Mouse (Mus musculus): ENCODE results near the gene Ebf1. TPM values are rescaled to one million over a fixed set of nuclear protein-coding genes. Genes with fewer than 3 reads are reported as not detected.
A peak's percentile ranks its signal among the peaks of the same experiment; 100 is the strongest.

Ebf1 gene
- polyA plus RNA-seq, 1 experiment from 2014 or later, result 54.5 TPM

- Histone ChIP-seq H3K4me3 (ENCODE audit: low read depth, low read length) (no peak overlapping the region), H3K4me1 (ENCODE audit: control insufficient read depth, insufficient read depth, low read length) (peaks cover 16% of the 10 kb centered on the region; the same call in 1 of the 2 replicates), H3K9ac (ENCODE audit: low read depth, low read length) (no peak overlapping the region), H3K9me3 (ENCODE audit: control insufficient read depth, low read length) (no peaks in the 10 kb centered on the region), H3K27ac (replicated peaks; ENCODE audit: low read depth, low read length) (0 out of 2 replicates have a peak overlapping the region, but pooled peaks have one; percentile 4), H3K4me2 (ENCODE audit: low read depth, low read length) (no peak overlapping the region), H3K27me3 (replicated peaks; ENCODE audit: control insufficient read depth, insufficient read depth, low read length) (0 out of 2 replicates have a peak, but pooled peaks cover 10% of the 10 kb centered on the region), H3K36me3 (ENCODE audit: control insufficient read depth, insufficient read depth, low read length) (no peaks in the 10 kb centered on the region)
- WGBS, result 20% methylated on average over 5 of the region's 5 CpGs
- ATAC-seq (ENCODE audit: low read depth) (no peak), DNase-seq (ENCODE audit: low spot score) (peak; percentile 71)
Observed at GRCm38 (mm10) chr11:44835166-44835565, 218.0 kb downstream of the Ebf1 start.

- ATAC-seq (ENCODE audit: low read depth) (no peak), DNase-seq (ENCODE audit: low spot score) (no peak)
- Histone ChIP-seq H3K4me3 (ENCODE audit: low read depth, low read length) (no peak overlapping the region), H3K4me1 (ENCODE audit: control insufficient read depth, insufficient read depth, low read length) (peaks cover 13% of the 10 kb centered on the region; the same call in 1 of the 2 replicates), H3K27me3 (replicated peaks; ENCODE audit: control insufficient read depth, insufficient read depth, low read length) (0 out of 2 replicates have a peak, but pooled peaks cover under 1% of the 10 kb centered on the region), H3K36me3 (ENCODE audit: control insufficient read depth, insufficient read depth, low read length) (no peaks in the 10 kb centered on the region), H3K27ac (replicated peaks; ENCODE audit: low read depth, low read length) (no peak overlapping the region), H3K9ac (ENCODE audit: low read depth, low read length) (no peak overlapping the region), H3K4me2 (ENCODE audit: low read depth, low read length) (no peak overlapping the region), H3K9me3 (ENCODE audit: control insufficient read depth, low read length) (no peaks in the 10 kb centered on the region)
- WGBS, result 90% methylated on average over 2 of the region's 2 CpGs
Observed at GRCm38 (mm10) chr11:44837592-44837991, 220.5 kb downstream of the Ebf1 start.

- DNase-seq (ENCODE audit: low spot score), result peak; percentile 55
- WGBS, result 44% methylated on average over 14 of the region's 14 CpGs
- Histone ChIP-seq H3K36me3 (ENCODE audit: control insufficient read depth, insufficient read depth, low read length) (no peaks in the 10 kb centered on the region), H3K4me2 (ENCODE audit: low read depth, low read length) (no peak overlapping the region), H3K9me3 (ENCODE audit: control insufficient read depth, low read length) (no peaks in the 10 kb centered on the region), H3K9ac (ENCODE audit: low read depth, low read length) (no peak overlapping the region), H3K27me3 (replicated peaks; ENCODE audit: control insufficient read depth, insufficient read depth, low read length) (no peaks in the 10 kb centered on the region), H3K27ac (replicated peaks; ENCODE audit: low read depth, low read length) (no peak overlapping the region), H3K4me1 (ENCODE audit: control insufficient read depth, insufficient read depth, low read length) (peaks cover 2% of the 10 kb centered on the region; the same call in 1 of the 2 replicates), H3K4me3 (ENCODE audit: low read depth, low read length) (no peak overlapping the region)
- no peak; the same call in 1 of the 2 replicates for ATAC-seq (ENCODE audit: low read depth)
Observed at GRCm38 (mm10) chr11:44841127-44842056, 224.3 kb downstream of the Ebf1 start.

GRCm38 (mm10) chr11:44851874-44852273 lies 234.8 kb downstream of the Ebf1 start:
- H3K27me3 ChIP-seq (replicated peaks; ENCODE audit: control insufficient read depth, insufficient read depth, low read length), result no peaks in the 10 kb centered on the region
- WGBS, result 79% methylated on average over 3 of the region's 3 CpGs
- no peaks in the 10 kb centered on the region for H3K9me3 ChIP-seq (ENCODE audit: control insufficient read depth, low read length)
- H3K36me3 ChIP-seq (ENCODE audit: control insufficient read depth, insufficient read depth, low read length), result no peaks in the 10 kb centered on the region
- DNase-seq (ENCODE audit: low spot score) (no peak), ATAC-seq (ENCODE audit: low read depth) (no peak)
- H3K9ac ChIP-seq (ENCODE audit: low read depth, low read length), result no peak overlapping the region
- no peaks in the 10 kb centered on the region; the same call in 1 of the 2 replicates for H3K4me1 ChIP-seq (ENCODE audit: control insufficient read depth, insufficient read depth, low read length)
- no peak overlapping the region for H3K4me3 ChIP-seq (ENCODE audit: low read depth, low read length)
- no peak overlapping the region for H3K27ac ChIP-seq (replicated peaks; ENCODE audit: low read depth, low read length)
- H3K4me2 ChIP-seq (ENCODE audit: low read depth, low read length), result no peak overlapping the region

- Histone ChIP-seq H3K4me1 (ENCODE audit: control insufficient read depth, insufficient read depth, low read length) (no peaks in the 10 kb centered on the region; the same call in 1 of the 2 replicates), H3K27ac (replicated peaks; ENCODE audit: low read depth, low read length) (no peak overlapping the region), H3K4me2 (ENCODE audit: low read depth, low read length) (no peak overlapping the region), H3K9me3 (ENCODE audit: control insufficient read depth, low read length) (no peaks in the 10 kb centered on the region), H3K9ac (ENCODE audit: low read depth, low read length) (no peak overlapping the region), H3K36me3 (ENCODE audit: control insufficient read depth, insufficient read depth, low read length) (no peaks in the 10 kb centered on the region), H3K27me3 (replicated peaks; ENCODE audit: control insufficient read depth, insufficient read depth, low read length) (no peaks in the 10 kb centered on the region), H3K4me3 (ENCODE audit: low read depth, low read length) (no peak overlapping the region)
- 83% methylated on average over 10 of the region's 10 CpGs for WGBS
- no peak for DNase-seq (ENCODE audit: low spot score)
- no peak for ATAC-seq (ENCODE audit: low read depth)
Observed at GRCm38 (mm10) chr11:44852921-44853320, 235.8 kb downstream of the Ebf1 start.

- H3K9ac ChIP-seq (ENCODE audit: low read depth, low read length), result no peak overlapping the region
- DNase-seq (ENCODE audit: low spot score) (no peak), ATAC-seq (ENCODE audit: low read depth) (no peak)
- H3K4me3 ChIP-seq (ENCODE audit: low read depth, low read length), result no peak overlapping the region
- no peaks in the 10 kb centered on the region for H3K36me3 ChIP-seq (ENCODE audit: control insufficient read depth, insufficient read depth, low read length)
- H3K4me1 ChIP-seq (ENCODE audit: control insufficient read depth, insufficient read depth, low read length), result no peaks in the 10 kb centered on the region; the same call in 1 of the 2 replicates
- 79% methylated on average over 7 of the region's 7 CpGs for WGBS
- H3K4me2 ChIP-seq (ENCODE audit: low read depth, low read length), result no peak overlapping the region
- no peak overlapping the region for H3K27ac ChIP-seq (replicated peaks; ENCODE audit: low read depth, low read length)
- H3K27me3 ChIP-seq (replicated peaks; ENCODE audit: control insufficient read depth, insufficient read depth, low read length), result no peaks in the 10 kb centered on the region
- H3K9me3 ChIP-seq (ENCODE audit: control insufficient read depth, low read length), result no peaks in the 10 kb centered on the region
Observed at GRCm38 (mm10) chr11:44854496-44854895, 237.4 kb downstream of the Ebf1 start.

- Histone ChIP-seq H3K4me3 (ENCODE audit: low read depth, low read length) (no peak overlapping the region), H3K27ac (replicated peaks; ENCODE audit: low read depth, low read length) (no peak overlapping the region), H3K9me3 (ENCODE audit: control insufficient read depth, low read length) (no peaks in the 10 kb centered on the region), H3K36me3 (ENCODE audit: control insufficient read depth, insufficient read depth, low read length) (no peaks in the 10 kb centered on the region), H3K4me2 (ENCODE audit: low read depth, low read length) (no peak overlapping the region), H3K9ac (ENCODE audit: low read depth, low read length) (no peak overlapping the region), H3K4me1 (ENCODE audit: control insufficient read depth, insufficient read depth, low read length) (no peaks in the 10 kb centered on the region), H3K27me3 (replicated peaks; ENCODE audit: control insufficient read depth, insufficient read depth, low read length) (no peaks in the 10 kb centered on the region)
- DNase-seq (ENCODE audit: low spot score), result no peak
- no peak for ATAC-seq (ENCODE audit: low read depth)
- 77% methylated on average over 5 of the region's 5 CpGs for whole genome bisulfite sequencing
Observed at GRCm38 (mm10) chr11:44861108-44861507, 244.0 kb downstream of the Ebf1 start.

- ATAC-seq (ENCODE audit: low read depth), result no peak
- H3K4me1 ChIP-seq (ENCODE audit: control insufficient read depth, insufficient read depth, low read length), result peaks cover 6% of the 10 kb centered on the region
- WGBS, result 60% methylated on average over 8 of the region's 8 CpGs
Observed at GRCm38 (mm10) chr11:44863910-44864309, 246.8 kb downstream of the Ebf1 start.

More at GRCm38 (mm10) chr11:44863910-44864309, 246.8 kb downstream of the Ebf1 start:
- no peak overlapping the region for H3K4me2 ChIP-seq (ENCODE audit: low read depth, low read length)
- no peak for DNase-seq (ENCODE audit: low spot score)
- no peak overlapping the region for H3K27ac ChIP-seq (replicated peaks; ENCODE audit: low read depth, low read length)
- no peak overlapping the region for H3K4me3 ChIP-seq (ENCODE audit: low read depth, low read length)
- no peaks in the 10 kb centered on the region for H3K36me3 ChIP-seq (ENCODE audit: control insufficient read depth, insufficient read depth, low read length)
- no peak overlapping the region for H3K9ac ChIP-seq (ENCODE audit: low read depth, low read length)
- H3K9me3 ChIP-seq (ENCODE audit: control insufficient read depth, low read length), result no peaks in the 10 kb centered on the region
- H3K27me3 ChIP-seq (replicated peaks; ENCODE audit: control insufficient read depth, insufficient read depth, low read length), result no peaks in the 10 kb centered on the region
